Mouse (Mus musculus): ENCODE measurements around the gene Zfp82. TPM values are rescaled to one million over a fixed set of nuclear protein-coding genes. Genes with fewer than 3 reads are reported as not detected.
"Not testable (repeated sequence)": the region's sequence is repeated elsewhere in the genome, so short reads cannot be mapped to it uniquely, and the experiment has no call there.

The Zfp82 gene
- total RNA-seq (2022): 1 to 10 TPM; 4.3 to 7.1 (median 5.1) TPM

DNA sequence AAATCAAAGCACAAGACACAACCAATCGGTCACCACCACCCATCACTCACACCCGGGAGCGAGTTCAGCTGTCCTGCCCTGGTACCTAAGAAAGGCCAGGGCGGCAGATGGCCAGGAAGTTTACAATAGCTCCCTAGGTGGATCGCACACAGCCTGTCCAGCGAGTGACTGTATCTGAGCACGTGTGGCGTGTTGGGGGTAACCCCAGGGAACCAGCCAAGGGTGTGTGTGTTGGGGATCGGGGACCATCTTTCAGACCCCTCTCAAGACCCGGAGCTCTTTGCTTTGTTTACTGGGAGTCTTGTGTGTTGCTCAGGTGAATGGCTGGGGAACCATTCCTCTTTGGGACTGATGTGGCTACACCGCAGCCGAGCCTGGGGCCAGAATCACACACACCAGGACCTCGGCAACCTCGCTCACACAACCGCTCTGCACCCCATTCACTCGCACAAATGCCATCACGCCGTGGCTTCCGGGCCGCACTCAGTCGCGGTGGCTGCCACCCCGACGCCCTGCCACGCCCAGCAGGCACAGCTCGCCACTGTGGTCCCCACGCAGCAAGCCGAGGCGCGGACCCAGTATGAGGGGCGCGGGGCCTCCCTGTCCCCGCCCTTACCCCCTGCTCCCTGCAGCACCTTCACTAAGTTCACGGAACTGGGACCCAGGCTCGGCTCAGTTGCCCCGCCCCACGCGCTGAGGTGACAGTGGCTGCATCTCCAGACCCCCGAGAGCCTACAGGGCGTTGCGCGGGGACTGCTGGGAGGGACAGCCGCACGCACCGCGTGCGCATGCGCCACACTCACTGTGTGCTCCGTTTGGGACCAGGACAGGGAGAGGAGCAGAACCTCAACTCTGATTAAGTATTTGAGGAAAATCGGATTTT lies at the start of gene Zfp82:
Zfp82 (minus strand) TSS at position 755 of the 883 bp plus-strand sequence.
- peak; percentile 57 to 79 for DNase-seq (ENCODE audit: low spot score in 2 of 2)

DNA sequence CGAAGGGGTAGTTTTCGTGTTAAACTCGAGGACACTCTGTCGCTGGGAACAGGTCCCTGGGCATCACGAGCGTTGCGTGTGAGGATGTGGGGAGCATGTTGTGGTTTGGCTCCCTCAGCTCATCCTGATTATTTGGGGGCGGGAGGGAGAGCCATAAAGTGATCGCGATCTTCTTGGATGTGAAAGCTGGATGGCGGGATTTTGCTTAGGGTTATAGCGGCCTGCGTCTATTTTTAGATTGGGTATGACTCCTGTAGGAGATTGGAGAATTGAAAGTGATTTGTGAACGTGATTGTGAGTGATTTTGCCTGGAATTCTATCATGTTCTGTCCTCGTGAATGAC lies 49.5 kb upstream of the Zfp82 start:
- no peak for DNase-seq (ENCODE audit: low spot score in 2 of 2)

DNA sequence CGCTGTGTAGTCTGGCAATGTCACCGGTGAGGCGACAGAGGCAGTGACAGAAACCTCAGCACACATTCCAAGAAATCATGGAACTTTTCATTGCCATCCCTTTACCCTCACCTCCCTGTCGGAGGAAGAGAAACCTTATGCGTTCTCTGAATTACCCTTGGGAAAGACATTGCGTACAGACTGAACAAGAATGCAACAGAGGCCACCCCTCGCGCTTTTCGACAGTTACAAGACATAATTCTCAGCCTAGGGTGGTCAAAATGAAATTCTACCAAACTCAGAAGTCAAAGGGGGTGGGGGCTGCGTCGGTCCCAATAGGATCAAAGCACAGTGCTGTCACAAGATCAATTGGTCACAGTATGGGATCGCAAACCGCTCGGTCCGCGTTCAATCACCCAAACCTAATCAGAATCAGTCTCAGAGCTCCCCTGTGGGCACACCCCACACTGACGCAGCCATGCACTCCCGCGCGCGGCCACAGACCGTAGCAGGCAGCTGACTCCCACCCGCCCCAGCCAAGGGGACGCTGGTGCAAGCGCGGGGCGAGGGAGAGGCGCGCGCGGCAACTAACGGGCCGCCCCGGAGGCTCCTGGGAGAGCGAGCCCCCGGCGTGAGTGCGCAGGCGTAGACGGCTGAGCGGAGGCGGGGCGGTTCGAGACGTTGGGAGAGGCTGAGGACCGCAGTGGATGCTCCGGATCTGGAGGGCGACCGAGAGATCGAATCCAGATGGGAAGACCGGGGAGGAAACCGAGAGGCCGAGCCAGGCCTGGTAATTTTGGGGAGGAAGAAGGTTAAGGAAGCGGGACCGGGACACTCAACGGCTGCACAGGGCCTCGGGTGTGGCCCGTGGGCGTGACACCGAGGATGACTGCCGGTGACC lies 48.8 kb upstream of the Zfp82 start, which contains the start of gene Zfp382:
Zfp382 (plus strand) TSS at position 635 of the 880 bp plus-strand sequence.
- peak; percentile 75 to 84 for DNase-seq (ENCODE audit: low spot score in 2 of 2)

DNA sequence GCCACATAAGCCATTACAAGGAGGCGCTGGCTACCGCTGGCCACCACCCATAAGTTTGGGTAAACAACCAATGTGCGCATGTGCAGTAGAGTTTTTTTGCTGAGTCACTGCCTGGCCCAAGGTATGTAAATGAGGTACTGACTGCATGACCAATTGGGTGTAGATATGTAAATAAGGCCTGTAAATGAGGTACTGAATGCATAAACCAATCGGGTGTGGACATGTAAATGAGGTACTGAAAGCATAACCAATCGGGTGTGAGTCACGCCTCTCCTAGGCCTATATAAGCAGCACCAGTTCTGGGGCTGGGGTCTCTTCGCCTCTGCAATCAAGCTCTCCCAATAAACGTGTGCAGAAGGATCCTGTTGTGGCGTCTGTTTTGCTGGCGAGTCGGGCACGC lies 45.2 kb upstream of the Zfp82 start:
- DNase-seq (ENCODE audit: low spot score in 2 of 2): not testable (repeated sequence)

DNA sequence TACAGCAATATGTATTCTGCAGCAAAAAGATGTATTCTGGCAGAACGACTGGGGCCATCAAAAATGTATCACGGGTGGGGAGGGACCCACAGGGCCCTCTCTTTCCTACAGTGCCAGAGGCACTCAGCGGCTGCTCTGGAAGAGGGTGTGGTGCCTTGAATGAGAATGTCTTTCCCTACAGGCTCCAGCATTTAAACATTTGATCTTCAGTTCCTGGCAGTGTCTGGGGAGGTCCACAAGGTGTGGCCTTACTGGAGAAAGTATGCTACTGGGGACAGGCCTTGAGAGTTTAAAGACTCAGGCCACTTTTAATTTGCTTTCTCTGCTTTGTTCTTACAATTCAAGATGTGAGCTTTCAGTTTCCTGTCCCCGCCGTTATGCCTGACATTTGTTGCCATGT lies 43.4 kb upstream of the Zfp82 start:
- no peak for DNase-seq (ENCODE audit: low spot score in 2 of 2)

DNA sequence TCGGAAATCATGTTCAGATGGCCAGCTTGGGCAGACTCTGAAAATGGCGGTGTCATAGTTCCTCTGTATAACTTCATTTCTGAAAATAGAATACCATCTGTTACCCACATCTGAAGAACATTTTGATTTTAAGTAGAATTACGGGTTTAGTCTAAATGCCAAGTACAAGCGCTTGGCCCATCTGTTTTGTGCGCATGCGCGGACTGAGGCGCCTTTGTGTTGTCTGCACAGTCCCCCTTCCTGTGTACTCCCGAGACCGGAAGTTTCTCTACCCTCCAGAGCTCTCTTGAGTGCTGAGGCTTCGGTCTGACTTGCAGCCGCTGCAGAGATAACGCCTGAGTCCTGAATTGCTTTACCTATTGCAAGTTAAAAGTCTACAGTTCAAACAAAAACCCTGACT lies 26.6 kb upstream of the Zfp82 start:
- peak; percentile 82 to 87 for DNase-seq (ENCODE audit: low spot score in 2 of 2)

DNA sequence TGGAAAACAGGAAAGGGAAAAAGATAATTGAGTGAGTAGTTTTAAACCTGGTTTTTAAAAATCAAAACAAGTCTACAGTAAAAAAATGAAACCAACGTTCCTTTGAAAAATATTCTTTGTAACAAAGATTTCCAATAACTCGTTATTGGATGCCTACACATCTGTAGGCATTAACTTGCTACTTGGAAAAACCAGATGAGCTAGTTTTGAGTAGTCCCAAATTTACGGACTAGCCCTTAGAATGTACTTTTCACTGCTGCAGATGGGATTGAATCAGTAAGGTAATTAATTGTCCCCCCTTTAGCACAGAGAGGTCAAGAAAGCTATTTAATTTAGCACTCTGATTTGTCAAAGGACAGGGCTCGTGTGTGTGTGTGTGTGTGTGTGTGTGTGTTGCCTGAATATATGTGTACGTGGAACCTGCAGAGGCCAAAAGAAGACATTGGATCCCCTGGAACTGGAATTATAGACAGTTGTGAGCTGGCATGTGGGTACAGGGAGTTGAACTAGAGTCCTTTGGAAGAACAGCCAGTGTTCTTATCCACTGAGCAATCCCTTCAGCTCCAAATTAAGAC lies 22.9 kb upstream of the Zfp82 start:
- DNase-seq (ENCODE audit: low spot score in 2 of 2): no peak

DNA sequence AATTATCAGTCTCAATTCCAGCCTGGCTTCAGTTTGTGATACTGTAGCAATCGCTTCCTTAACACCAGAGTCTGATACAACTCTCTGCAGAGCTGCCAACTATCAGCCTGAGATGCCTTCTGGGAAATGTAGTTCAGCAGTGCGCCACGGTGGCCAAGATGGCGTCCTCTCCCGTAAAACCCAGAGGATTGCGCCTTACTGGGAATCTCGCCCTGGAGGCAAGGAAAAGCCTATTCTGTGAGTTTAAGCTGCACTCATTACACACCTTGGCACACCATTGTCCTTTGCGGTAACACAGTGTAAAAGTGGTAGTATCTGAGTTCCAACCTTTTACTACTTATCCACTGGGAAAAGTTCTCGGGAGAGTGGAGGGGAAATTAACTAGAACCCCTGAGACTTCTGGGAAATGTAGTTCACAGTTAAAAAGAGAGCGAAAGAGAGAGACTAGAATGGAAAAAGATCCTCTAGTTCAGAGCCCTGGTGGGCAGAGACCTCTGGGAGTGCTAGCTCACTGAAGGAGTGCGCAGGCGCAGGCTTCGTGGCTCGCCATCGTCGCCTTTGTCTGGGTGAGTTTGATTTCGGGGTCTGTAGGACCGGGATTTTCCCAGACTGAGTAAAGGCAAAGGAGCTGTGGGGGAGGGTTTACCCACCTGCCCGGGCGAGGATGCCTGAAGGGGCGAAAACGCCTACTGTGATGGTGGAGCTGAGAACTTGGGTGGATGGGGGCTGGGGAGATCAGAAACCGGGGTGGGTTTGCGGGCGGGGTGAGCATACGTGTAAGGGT lies 22.1 kb upstream of the Zfp82 start, which contains the start of gene Zfp260:
Zfp260 (plus strand) TSS at position 132 of the 784 bp plus-strand sequence.
- peak; percentile 87 to 91 for DNase-seq (ENCODE audit: low spot score in 2 of 2)

DNA sequence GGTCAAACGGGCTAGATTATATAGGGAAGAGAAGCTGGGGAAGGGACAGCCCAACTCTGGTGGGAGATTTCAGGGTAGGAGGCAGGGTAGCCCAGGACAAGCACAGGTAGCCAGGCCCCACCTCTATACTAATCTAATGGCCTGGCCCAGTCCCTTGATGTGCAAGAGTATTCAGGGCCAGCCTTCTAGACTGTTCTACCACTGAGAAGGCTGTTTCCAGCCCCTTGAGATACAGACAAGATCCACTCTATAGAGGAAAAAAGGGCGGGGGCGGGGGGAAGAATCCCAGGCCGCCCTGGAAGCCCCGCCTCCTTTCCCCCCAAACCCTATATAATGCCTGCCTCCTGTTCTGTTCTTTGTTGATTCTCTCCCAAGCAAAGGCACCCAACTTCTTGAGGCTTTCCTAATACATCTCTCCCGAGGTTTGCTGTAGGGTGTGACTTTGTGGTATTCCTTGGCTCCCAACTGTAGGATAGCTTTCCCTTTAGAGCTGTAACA lies 21.3 kb upstream of the Zfp82 start:
- DNase-seq (ENCODE audit: low spot score in 2 of 2): no peak

DNA sequence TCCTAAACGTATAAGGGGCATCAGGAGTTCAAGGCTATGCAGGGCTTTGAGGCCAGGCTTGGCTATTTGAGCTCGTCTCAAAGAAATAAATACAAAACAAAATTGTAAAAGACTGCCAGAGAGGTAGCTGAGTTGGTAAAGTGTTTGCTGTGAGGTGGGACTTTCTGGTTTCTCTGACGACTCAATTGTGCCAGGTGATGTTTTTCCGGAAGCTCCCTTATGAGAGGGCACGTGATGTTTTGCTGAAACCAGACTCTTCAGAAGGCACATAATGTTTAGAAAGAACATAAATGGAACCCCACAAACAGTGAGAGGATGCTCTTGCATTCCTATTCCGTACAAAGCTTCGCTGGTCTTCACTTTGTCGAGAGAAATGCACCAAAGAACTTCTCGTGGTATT lies 20.0 kb upstream of the Zfp82 start:
- DNase-seq (ENCODE audit: low spot score in 2 of 2): no peak

DNA sequence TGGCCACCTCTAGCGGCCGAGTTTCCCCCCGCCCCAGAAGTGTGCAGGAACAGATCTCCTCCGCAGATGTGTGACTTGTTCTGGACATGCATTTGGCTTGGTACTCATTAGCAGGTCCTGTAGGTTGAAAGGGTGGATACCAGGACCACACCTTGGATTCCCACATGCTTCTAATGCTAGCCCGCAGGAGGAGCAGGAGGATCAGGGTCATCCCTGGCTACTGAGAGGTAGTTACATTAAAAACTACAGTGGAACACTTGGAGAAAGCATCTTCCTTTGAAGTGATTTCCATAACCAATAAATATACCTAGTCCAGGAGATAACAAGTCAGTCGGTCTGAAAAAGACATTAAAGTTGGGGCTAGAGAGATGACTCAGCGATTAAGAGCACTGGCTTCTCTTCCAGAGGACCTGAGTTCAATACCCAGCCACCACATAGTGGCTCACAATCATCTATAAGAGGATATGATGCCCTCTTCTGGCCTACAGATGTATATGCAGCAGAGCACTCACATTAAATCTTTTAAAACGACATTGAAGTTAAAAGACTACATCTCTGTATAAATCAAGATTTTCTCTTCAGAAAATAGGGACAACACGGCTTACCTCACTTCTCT lies 18.4 kb upstream of the Zfp82 start:
- no peak for DNase-seq (ENCODE audit: low spot score in 2 of 2)

DNA sequence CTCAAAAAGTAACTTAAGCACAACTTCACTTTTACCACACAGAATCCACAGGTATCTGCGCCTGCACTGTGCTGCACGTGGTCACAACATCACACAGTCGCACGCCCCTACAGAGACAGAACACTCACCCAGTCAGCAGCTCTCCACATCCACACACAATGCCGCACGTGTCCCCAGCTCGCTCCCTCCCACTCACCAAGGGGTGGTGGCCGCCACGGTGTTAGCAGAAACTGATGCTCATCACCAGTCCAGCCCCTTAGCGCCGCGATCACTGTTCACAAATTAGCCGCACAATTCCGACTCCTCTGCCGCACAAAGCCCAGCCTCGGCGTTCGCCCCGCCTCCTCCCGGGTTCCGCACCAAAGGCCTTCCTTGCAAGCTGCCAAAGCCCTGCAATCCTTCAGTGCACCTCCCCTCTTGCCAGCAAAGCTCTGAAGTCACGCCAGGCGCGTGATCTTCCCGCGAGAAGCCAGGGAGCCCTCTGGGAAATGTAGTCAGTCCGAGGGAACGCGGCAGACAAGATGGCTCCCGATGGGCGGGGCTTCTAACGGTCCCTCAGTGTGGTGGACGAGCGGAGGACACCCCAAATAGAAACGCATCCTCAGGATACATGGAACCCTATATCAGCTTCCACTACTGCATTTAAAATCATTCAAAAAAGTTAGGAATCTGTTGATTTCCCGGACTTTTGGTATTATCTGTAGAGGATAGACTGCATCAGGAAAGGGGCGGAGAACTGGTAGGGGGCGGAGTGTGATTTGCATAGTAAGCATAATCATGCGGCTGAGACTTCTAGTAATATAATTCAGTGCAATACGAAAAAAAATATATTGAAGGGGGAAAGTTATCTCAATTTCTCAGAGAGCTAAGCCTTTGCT lies 17.6 kb upstream of the Zfp82 start, which contains the start of the genes Gm26920 and Zfp566:
Gm26920 (minus strand) TSS at position 319 of the 878 bp plus-strand sequence.
Zfp566 (minus strand) TSS at position 436 of the 878 bp plus-strand sequence.
- peak; percentile 96 to 97 for DNase-seq (ENCODE audit: low spot score in 2 of 2)

DNA sequence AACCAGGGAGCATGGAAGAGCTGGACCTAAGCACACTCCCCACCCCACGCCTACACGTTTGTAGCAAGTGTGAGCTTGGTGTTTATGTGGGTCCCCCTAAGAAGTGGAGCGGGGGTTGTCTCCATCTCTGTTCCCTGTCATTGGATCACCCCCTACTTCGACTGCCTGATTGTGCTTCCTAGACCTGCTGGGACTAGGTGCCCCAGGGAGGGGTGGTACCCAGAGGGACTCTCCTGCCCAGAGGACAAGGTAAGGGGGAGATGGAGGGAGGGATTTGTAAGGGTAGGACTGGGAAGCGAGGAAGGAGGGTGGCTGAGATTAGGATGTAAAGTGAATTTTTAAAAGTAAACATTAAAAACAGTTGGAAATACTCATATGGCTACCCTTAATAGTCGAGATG lies 16.7 kb upstream of the Zfp82 start:
- DNase-seq (ENCODE audit: low spot score in 2 of 2): no peak

DNA sequence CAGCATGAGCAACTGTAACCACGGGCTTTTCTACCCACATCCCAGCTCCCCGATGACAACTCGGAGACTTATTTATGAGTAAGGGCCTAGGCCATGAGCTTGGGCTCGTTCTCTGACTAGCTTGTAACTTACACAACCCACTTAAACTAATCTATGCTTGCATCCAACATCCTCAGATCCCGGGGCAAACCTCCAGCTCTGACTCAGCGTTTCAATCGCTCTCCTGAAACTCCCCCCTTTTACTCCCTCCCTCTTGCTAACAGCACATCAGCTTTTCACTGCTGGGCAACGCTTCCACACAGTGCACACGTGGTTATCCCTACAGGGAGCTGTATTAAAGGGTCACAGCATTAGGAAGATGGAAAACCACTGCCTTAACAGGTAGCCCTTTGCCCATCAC lies 13.8 kb upstream of the Zfp82 start:
- DNase-seq (ENCODE audit: low spot score in 2 of 2): no peak

DNA sequence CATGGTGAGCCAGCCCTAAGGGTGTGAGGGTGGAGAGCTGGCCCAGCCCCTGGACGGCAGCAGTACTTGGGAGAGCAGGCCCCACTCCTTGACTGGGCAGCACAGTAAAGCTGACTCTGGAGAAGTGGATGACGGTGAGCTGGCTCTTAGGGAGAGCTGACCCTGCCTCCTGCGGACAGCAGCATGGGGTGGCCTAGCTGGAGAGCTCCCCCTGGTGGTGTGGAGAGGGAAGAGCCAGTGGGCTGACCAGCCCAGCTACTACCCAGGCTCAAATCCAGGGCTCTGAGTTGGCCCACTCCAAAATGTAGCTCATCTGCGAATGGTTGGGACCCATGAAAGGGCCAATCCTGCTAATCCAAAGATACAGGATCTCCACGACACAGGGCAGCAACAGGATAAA lies 8.1 kb downstream of the Zfp82 start:
- DNase-seq (ENCODE audit: low spot score in 2 of 2): no peak

DNA sequence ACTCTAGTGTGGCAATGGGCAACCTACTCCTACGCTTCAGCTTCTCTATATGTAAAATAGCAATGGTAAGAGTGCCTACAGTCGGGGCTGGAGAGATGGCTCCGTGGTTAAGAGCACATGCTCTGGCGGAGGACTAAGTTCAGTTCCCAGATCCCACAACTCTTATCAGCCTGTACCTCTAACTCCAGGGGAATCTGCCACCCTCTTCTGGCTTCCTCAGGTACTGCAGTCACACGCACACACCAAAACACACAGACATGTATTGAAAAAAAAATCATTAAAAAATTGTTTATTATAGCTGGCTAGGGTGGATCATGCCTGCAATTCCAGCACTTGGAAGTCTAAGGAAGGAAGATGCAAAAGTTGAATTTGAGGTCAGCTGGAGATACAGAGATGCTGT lies 10.2 kb downstream of the Zfp82 start:
- DNase-seq (ENCODE audit: low spot score in 2 of 2): no peak

DNA sequence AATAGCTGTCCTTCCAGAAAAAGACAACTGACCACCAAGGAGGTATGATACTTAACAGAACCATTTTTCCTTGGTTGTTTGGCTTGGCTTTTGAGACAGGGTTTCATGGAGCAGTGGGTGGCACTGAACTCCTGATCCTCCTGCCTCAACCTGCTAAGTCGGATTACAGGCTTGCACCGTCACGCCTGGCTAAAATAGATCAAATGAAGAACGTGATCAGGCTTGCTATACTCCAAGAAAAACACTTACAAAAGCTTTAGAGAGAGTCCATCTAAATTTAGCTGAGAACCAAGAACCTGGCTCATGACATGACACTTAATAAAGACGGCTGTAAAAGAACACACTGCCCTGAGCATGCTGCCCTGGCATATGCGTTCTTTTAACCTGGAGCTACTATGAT lies 12.4 kb downstream of the Zfp82 start:
- no peak for DNase-seq (ENCODE audit: low spot score in 2 of 2)

DNA sequence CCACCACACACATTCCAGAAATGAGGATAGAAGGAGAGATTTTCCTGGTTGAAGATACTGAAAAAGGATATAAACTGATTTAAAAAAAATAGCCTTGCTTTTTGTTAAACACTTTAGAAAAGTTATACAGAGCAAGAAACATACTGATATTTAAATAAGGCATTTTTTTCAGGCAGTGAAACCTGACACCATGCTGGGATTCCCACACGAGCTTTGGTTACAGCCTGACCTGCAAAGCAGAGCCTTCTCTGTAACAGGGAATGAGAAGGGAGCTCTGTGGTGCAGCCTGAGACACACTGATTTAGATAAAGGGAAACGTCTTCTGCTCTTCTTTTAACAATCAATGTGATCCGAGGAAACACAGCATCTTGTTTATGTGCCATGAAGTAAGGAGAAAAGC lies 19.1 kb downstream of the Zfp82 start:
- no peak for DNase-seq (ENCODE audit: low spot score in 2 of 2)

DNA sequence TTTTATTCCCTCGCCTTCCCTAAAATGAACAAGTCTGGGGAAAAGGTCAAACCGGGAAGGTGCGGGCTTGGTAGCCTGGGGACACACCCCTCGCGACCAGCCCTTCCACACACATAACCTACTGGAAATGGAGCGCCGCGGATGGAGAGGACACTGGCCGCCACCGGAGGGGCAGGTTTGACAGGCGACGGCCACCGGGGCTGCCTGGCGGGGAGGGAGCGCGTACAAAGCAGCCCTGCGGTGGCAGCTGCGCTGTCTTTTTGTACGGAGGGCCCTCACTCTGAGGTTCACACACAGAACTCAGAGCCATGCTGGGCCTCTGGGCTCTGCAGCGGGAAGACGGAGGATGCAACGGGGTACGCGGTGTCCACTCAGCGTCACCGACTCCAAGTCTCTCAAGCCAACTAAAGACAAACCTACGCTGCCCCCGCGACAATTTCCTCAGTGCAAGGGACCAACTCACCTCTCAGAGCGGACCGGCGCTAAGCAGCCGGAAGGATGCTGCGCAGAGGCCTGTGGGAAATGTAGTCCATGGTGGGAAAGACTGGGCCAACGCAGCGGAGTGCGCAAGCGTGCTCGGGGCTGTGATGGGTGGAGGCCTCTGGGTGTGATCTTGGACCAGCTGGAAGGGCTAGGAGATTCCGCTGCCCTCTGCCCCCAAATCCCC lies 21.7 kb downstream of the Zfp82 start, which contains the start of gene Zfp14:
Zfp14 (minus strand) TSS at position 499 of the 667 bp plus-strand sequence.
- peak; percentile 86 to 90 for DNase-seq (ENCODE audit: low spot score in 2 of 2)

All from layer of hippocampus, adult 8-10 months (tissue).